Mouse (Mus musculus): ENCODE results near the gene Pomgnt1. TPM values are rescaled to one million over a fixed set of nuclear protein-coding genes. Genes with fewer than 3 reads are reported as not detected.
A peak's percentile ranks its signal among the peaks of the same experiment; 100 is the strongest.

Gene Pomgnt1
- polyA plus RNA-seq, 1 experiment from 2014 or later, result 65.5 TPM

DNA sequence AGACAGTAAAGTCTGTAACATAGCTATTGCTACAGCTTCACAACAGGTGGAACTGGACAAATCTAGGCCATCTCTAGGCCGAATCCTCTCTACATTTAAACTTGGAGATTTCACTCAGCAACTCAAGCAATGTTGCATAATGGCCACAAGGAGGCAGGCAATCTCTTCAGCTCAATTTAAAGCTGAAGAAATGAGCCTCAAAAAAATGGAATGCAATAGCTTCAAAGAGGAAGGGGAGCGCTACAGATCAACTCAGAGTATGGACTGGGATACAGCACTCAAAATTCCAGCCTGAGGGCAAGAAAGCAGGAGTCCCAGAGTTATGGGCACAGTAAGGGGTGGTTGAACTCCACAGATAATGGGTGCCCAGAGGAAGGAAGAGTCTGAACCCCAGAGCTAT, 11.3 kb downstream of the Pomgnt1 start:
- no peaks in the 10 kb centered on the region for H3K9me3 ChIP-seq (ENCODE audit: low read length)

DNA sequence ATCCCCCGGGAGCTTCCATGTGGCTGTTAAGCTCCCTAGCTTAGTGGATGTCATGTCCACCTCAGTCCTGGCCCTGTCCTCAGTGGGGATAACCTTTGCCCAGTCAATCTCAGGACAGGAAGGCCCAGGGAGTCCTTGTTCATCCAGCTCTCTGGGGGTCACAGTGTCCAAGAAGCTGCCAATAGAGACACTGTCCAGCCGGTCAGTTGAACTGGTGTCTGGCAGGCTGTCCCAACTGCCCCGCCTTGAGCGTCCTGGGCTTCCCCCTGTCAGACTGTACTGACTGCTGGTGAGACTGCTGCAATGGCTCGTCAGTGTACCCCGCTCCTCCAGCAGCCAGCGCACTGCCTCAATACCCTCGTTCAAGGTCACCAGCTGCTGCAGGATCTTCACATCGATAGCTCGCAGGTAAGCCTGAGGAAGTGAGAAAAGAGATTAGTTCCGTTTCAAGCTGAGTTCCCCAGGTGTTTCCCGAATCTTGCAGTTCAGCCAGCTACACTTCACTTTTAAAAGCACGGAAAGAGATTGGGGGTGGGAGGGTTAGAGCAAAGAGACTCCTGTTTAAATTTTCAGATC, 13.9 kb downstream of the Pomgnt1 start:
- no peak overlapping the region for H3K27ac ChIP-seq (ENCODE audit: low read length)
- WGBS, result 64% methylated on average over 13 of the region's 13 CpGs
- no peak overlapping the region for H3K9ac ChIP-seq (replicated peaks; ENCODE audit: low read length)
- no peaks in the 10 kb centered on the region for H3K4me1 ChIP-seq (ENCODE audit: insufficient read depth, low read length)
- no peak for ATAC-seq (ENCODE audit: low FRiP score, low TSS enrichment)
- H3K9me3 ChIP-seq (ENCODE audit: low read length), result no peaks in the 10 kb centered on the region
- H3K27me3 ChIP-seq (ENCODE audit: insufficient read depth, low read length), result no peaks in the 10 kb centered on the region
- no peaks in the 10 kb centered on the region for H3K36me3 ChIP-seq (ENCODE audit: insufficient read depth, low read length)
- H3K4me2 ChIP-seq (replicated peaks; ENCODE audit: low read depth, low read length), result no peak overlapping the region
- H3K4me3 ChIP-seq (ENCODE audit: low read length), result no peak overlapping the region

More for the DNA sequence above, 11.3 kb downstream of the Pomgnt1 start:
- Histone ChIP-seq H3K9ac (replicated peaks; ENCODE audit: low read length) (no peak overlapping the region), H3K4me2 (replicated peaks; ENCODE audit: low read depth, low read length) (no peak overlapping the region), H3K4me3 (ENCODE audit: low read length) (no peak overlapping the region), H3K36me3 (ENCODE audit: insufficient read depth, low read length) (no peaks in the 10 kb centered on the region), H3K27ac (ENCODE audit: low read length) (no peak overlapping the region), H3K27me3 (ENCODE audit: insufficient read depth, low read length) (no peaks in the 10 kb centered on the region), H3K4me1 (ENCODE audit: insufficient read depth, low read length) (no peaks in the 10 kb centered on the region)
- 36% methylated on average over 2 of the region's 2 CpGs for WGBS
- no peak for ATAC-seq (ENCODE audit: low FRiP score, low TSS enrichment)

DNA sequence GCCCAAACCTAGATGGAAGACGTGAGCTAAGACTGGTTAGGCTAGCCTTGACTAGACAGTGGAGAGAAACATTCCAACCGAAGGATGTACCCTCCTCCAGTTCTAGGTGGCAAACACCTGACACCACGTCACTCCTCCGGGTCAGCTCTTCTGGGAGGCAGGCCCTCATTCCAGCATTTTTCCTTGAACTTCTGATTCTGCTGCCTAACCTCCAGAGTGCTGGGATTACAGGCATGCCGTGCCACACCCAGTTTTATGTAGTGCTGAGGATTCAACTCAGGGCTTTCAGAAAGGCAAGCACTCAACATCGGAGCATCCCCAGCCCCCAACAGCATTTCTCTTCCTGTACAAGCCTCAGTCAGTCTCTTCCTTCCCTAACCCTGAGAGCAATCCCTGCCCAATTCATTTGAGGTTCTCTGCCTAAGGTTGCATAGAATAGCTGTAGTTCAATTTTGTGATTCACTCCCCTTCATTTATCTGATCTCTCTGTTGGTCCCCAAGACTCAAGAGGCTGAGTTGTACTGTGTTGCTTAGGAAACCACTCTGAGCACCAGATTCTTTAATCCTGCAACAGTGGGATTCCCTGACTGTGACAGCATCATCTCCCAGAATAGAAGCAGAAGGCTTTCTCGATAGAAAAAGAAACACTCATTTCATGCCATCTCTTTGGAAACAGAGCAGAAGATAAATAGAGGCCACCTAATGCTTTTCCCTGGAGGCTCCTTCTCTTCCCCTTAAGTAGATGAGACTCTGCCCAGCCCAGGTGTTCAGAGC, 17.3 kb downstream of the Pomgnt1 start:
- no peak overlapping the region for H3K4me3 ChIP-seq (ENCODE audit: low read length)
- no peak overlapping the region for H3K27ac ChIP-seq (ENCODE audit: low read length)
- H3K4me1 ChIP-seq (ENCODE audit: insufficient read depth, low read length), result peaks cover 13% of the 10 kb centered on the region; the same call in 1 of the 2 replicates
- H3K36me3 ChIP-seq (ENCODE audit: insufficient read depth, low read length), result no peaks in the 10 kb centered on the region
- H3K9ac ChIP-seq (replicated peaks; ENCODE audit: low read length), result no peak overlapping the region
- H3K27me3 ChIP-seq (ENCODE audit: insufficient read depth, low read length), result no peaks in the 10 kb centered on the region
- H3K4me2 ChIP-seq (replicated peaks; ENCODE audit: low read depth, low read length), result no peak overlapping the region
- 71% methylated on average over 7 of the region's 7 CpGs for WGBS
- H3K9me3 ChIP-seq (ENCODE audit: low read length), result no peaks in the 10 kb centered on the region
- ATAC-seq (ENCODE audit: low FRiP score, low TSS enrichment), result no peak

DNA sequence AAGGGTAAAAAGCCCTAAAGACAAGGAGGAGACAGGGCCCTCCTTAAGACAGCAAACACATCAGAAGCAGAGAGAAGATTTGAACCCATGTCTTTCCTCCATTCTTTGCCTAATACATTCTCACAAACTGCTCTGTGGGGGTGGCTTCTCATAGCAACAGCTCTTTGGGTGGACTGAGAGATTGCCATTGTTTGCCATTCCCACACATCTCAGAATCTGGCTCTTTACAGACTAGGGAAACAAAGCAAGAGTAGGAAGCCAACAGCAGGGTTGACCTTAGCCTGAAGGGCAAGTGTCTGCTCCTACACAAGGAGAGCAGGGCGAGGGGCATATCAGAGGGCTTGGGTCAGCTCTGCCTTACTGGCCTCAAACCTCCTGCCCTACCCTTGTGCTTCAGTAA, 18.1 kb downstream of the Pomgnt1 start:
- no peak for ATAC-seq (ENCODE audit: low FRiP score, low TSS enrichment)
- Histone ChIP-seq H3K4me3 (ENCODE audit: low read length) (no peak overlapping the region), H3K4me1 (ENCODE audit: insufficient read depth, low read length) (peaks cover 13% of the 10 kb centered on the region; the same call in 1 of the 2 replicates), H3K27ac (ENCODE audit: low read length) (no peak overlapping the region), H3K36me3 (ENCODE audit: insufficient read depth, low read length) (no peaks in the 10 kb centered on the region), H3K27me3 (ENCODE audit: insufficient read depth, low read length) (no peaks in the 10 kb centered on the region), H3K4me2 (replicated peaks; ENCODE audit: low read depth, low read length) (no peak overlapping the region), H3K9ac (replicated peaks; ENCODE audit: low read length) (no peak overlapping the region), H3K9me3 (ENCODE audit: low read length) (no peaks in the 10 kb centered on the region)
- 75% methylated on average over 1 of the region's 1 CpGs for WGBS

DNA sequence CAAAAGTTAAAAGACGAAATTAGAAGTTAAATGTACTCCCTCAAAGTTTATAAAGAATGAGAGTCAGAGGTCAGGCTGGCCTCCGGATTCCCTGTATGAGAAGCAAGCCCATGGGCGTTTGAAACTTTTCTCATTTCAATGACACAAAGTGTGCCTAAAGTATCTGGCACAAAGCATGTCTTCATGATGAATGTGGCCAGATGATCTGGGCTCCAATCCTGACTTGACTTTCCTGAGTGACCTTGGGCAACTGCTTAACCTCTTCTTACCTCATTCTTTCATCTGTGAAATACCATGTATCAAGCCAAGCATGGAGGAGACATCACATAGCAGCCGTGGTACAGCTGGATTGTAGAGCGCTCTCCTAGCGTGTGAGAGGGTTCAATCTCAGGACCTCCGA, 18.6 kb downstream of the Pomgnt1 start:
- Histone ChIP-seq H3K9ac (replicated peaks; ENCODE audit: low read length) (no peak overlapping the region), H3K27me3 (ENCODE audit: insufficient read depth, low read length) (no peaks in the 10 kb centered on the region), H3K4me3 (ENCODE audit: low read length) (no peak overlapping the region), H3K4me2 (replicated peaks; ENCODE audit: low read depth, low read length) (no peak overlapping the region), H3K27ac (ENCODE audit: low read length) (no peak overlapping the region), H3K36me3 (ENCODE audit: insufficient read depth, low read length) (no peaks in the 10 kb centered on the region), H3K9me3 (ENCODE audit: low read length) (no peaks in the 10 kb centered on the region), H3K4me1 (ENCODE audit: insufficient read depth, low read length) (peaks cover 13% of the 10 kb centered on the region; the same call in 1 of the 2 replicates)
- 58% methylated on average over 7 of the region's 7 CpGs for WGBS
- ATAC-seq (ENCODE audit: low FRiP score, low TSS enrichment), result no peak

DNA sequence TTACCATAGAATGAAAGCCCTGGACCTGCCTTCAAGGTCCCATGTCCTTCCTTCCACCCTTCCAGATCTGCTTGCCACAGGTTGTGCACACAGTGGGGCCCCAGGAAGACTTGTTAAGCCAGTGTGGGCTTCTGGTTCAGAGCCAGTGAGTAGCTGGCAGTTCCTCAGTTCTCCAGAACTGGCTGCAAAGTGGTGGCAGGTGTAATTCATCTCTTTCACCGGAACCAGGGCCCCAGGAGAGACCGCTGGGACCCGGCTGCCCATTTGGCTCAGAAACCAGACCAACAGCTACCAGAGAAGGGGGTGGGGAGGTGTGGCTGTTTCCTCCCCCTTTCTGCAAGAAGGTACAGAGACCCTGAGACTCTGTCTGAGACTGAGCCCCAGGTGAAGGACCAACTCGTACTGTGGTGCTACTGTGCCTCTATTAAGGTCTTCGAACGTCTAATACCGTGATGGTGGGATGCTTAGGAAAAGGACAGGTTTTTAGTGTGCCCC, 19.7 kb downstream of the Pomgnt1 start:
- peak overlapping the region; percentile 98 for H3K4me2 ChIP-seq (replicated peaks; ENCODE audit: low read depth, low read length)
- H3K9ac ChIP-seq (replicated peaks; ENCODE audit: low read length), result peak overlapping the region; percentile 79
- H3K4me3 ChIP-seq (ENCODE audit: low read length), result peak overlapping the region; percentile 71
- no peak overlapping the region for H3K27ac ChIP-seq (ENCODE audit: low read length)
- no peaks in the 10 kb centered on the region for H3K27me3 ChIP-seq (ENCODE audit: insufficient read depth, low read length)
- no peak for ATAC-seq (ENCODE audit: low FRiP score, low TSS enrichment)
- 6% methylated on average over 7 of the region's 7 CpGs for WGBS
- no peaks in the 10 kb centered on the region for H3K36me3 ChIP-seq (ENCODE audit: insufficient read depth, low read length)
- peaks cover 13% of the 10 kb centered on the region; the same call in 1 of the 2 replicates for H3K4me1 ChIP-seq (ENCODE audit: insufficient read depth, low read length)
- H3K9me3 ChIP-seq (ENCODE audit: low read length), result no peaks in the 10 kb centered on the region

DNA sequence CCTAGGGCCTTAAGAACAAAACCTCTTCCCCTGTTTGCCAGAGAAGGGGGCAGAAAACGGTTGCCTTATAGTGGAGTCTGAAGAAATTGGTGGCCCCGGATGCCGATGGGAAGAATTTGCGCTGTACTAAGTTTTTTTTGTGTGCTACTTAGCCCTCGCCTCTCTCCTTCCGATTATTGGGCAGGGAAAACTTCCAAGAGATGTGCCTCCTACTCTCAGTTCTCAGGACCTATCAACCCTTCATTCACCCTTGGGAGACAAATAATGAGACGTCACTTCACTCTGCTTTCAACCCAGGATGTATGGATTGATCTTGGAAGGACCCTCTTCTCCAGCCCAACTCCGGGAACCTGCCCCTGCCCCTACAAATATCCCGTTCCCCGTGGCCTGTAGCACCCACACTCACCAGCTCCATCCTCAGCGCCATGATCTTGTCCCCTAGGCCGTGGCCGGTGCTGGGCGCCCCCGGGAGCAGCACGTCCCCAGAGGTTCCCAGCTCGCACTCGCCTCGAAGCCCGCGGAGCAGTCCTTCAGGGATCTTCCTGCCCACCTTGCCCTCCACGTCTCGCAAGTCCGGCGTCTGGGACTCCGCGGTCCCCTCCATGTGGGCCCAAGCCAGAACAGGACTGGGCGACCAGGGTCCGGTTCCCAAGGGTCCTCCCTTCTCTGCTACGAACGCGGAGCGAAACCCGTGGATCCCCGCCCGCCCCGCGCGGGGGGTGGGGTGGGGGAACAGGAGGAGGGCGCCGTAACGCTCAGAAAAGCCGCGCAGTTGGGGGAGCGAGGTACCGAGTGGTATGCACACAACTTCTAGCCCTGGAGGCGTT, 20.5 kb downstream of the Pomgnt1 start:
- H3K4me3 ChIP-seq (ENCODE audit: low read length), result peak overlapping the region; percentile 71
- H3K9me3 ChIP-seq (ENCODE audit: low read length), result no peaks in the 10 kb centered on the region
- peaks cover 13% of the 10 kb centered on the region; the same call in 1 of the 2 replicates for H3K4me1 ChIP-seq (ENCODE audit: insufficient read depth, low read length)
- WGBS, result 1% methylated on average over 43 of the region's 47 CpGs
- H3K9ac ChIP-seq (replicated peaks; ENCODE audit: low read length), result peak overlapping the region; percentile 79
- no peaks in the 10 kb centered on the region for H3K27me3 ChIP-seq (ENCODE audit: insufficient read depth, low read length)
- H3K36me3 ChIP-seq (ENCODE audit: insufficient read depth, low read length), result no peaks in the 10 kb centered on the region
- peak; percentile 84 for ATAC-seq (ENCODE audit: low FRiP score, low TSS enrichment)
- H3K4me2 ChIP-seq (replicated peaks; ENCODE audit: low read depth, low read length), result peak overlapping the region; percentile 98
- H3K27ac ChIP-seq (ENCODE audit: low read length), result no peak overlapping the region

DNA sequence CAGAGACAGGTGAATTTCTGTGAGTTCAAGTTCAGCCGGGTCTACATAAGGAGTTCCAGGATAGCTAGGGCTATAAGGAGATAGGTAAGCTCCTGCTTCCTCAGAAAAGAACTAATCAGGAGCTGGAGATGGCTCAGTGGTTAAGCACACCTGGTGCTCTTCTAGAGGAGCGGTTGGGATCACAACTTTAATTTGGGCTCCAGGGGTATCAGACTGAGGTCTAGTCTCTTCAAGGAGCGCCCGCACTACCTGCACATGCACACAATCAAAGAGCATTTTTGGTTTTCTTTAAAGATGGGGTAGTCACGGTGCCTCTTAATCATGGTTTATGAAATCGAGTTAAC, 26.1 kb downstream of the Pomgnt1 start:
- Histone ChIP-seq H3K36me3 (ENCODE audit: insufficient read depth, low read length) (peaks cover 30% of the 10 kb centered on the region), H3K27me3 (ENCODE audit: insufficient read depth, low read length) (no peaks in the 10 kb centered on the region), H3K4me2 (replicated peaks; ENCODE audit: low read depth, low read length) (peak overlapping the region; percentile 65), H3K4me3 (ENCODE audit: low read length) (peak overlapping the region; percentile 90), H3K4me1 (ENCODE audit: insufficient read depth, low read length) (peaks cover 12% of the 10 kb centered on the region), H3K9me3 (ENCODE audit: low read length) (no peaks in the 10 kb centered on the region), H3K9ac (replicated peaks; ENCODE audit: low read length) (peak overlapping the region; percentile 97), H3K27ac (ENCODE audit: low read length) (peak overlapping the region; percentile 92)
- WGBS, result 16% methylated on average over 6 of the region's 6 CpGs
- 0 out of 2 replicates have a peak, but pooled peaks have one; percentile 3 for ATAC-seq (ENCODE audit: low FRiP score, low TSS enrichment)

DNA sequence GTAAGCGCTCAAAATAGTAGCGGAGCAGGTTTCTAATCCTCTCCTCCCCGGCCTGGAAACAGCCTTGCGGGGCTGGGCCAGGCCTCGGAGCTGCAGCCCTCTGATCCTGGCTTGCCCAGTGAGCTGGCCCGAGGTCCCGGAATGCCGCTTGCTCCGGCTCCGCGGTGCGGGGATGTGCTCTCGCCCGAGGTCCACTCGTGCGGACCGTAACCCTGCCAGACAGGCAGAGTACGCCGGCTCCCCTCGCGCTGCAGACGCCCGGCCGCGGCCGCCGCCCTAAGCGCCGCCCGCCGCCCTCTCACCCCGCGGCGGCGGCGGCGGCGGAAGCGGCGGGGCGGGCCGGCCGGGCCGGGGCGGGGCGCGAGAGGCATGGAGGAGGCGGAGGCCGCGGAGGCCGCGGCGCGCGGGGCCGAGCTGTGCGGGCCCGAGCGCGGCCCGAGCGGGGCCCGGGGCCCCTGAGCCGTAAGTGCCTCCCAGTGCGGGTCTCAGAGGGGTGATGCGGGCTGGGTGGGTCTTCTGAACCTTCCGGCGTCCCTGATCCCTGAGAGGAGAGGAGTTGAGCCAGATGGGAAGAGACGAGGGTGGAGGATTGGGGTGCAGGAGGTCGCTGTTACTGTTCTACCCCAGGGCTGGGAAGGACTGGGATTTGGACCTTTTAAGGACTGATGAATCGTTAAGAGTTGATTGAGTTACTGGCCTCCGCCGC, 26.7 kb downstream of the Pomgnt1 start:
- peak; percentile 95 for ATAC-seq (ENCODE audit: low FRiP score, low TSS enrichment)
- peak overlapping the region; percentile 65 for H3K4me2 ChIP-seq (replicated peaks; ENCODE audit: low read depth, low read length)
- H3K27me3 ChIP-seq (ENCODE audit: insufficient read depth, low read length), result no peaks in the 10 kb centered on the region
- H3K36me3 ChIP-seq (ENCODE audit: insufficient read depth, low read length), result peaks cover 36% of the 10 kb centered on the region
- peak overlapping the region; percentile 92 for H3K27ac ChIP-seq (ENCODE audit: low read length)
- peak overlapping the region; percentile 97 for H3K9ac ChIP-seq (replicated peaks; ENCODE audit: low read length)
- under 1% methylated on average over 49 of the region's 73 CpGs for WGBS
- peak overlapping the region; percentile 90 for H3K4me3 ChIP-seq (ENCODE audit: low read length)
- no peaks in the 10 kb centered on the region for H3K9me3 ChIP-seq (ENCODE audit: low read length)
- peaks cover 12% of the 10 kb centered on the region for H3K4me1 ChIP-seq (ENCODE audit: insufficient read depth, low read length)

Data from kidney, embryonic 16.5 days (tissue).